Mouse (Mus musculus) forebrain, embryonic 14.5 days (tissue): ENCODE measurements at regions not wholly inside any gene's neighbourhood (a gene's known extent, or its start where the extent isn't known, plus 50 kb on each side); places are given as distances from the start of the nearest gene placed in this dataset.
A peak's percentile ranks its signal among the peaks of the same experiment; 100 is the strongest.

Experiments
- ATAC-seq: fragments of 200-750 bp; cut with Nextera tagmentation; 2 replicates; pipeline ENCODE4 v1.8.0; 2017; ENCODE audit warnings: mild to moderate bottlenecking, moderate library complexity
- DNase-seq: peaks from one replicate; pipeline ENCODE4 v3.0.0-alpha.2; 2015; ENCODE audit warnings: low spot score
- H3K27ac ChIP-seq: fragments of 300-500 bp; sonication (generic); 2 replicates; pipeline ENCODE4 v1.5.1; 2014; ENCODE audit warnings: low read depth, mild to moderate bottlenecking, control low read depth, low read length, moderate library complexity
- H3K27me3 ChIP-seq: fragments of 300-500 bp; sonication (generic); replicated peaks from 2 replicates; pipeline ENCODE4 v1.6.1; 2014; ENCODE audit warnings: low read length, control low read depth, mixed read lengths; ENCODE audit not compliant: control insufficient read depth, insufficient read depth
- H3K36me3 ChIP-seq: fragments of 300-500 bp; sonication (generic); 2 replicates; pipeline ENCODE4 v1.6.1; 2014; ENCODE audit warnings: low read length, control low read depth; ENCODE audit not compliant: control insufficient read depth, insufficient read depth
- H3K4me1 ChIP-seq: fragments of 300-500 bp; sonication (generic); 2 replicates; pipeline ENCODE4 v1.6.1; 2014; ENCODE audit warnings: antibody characterized with exemption, low read length, control low read depth; ENCODE audit not compliant: control insufficient read depth, insufficient read depth
- H3K4me2 ChIP-seq: fragments of 300-500 bp; sonication (generic); 2 replicates; pipeline ENCODE4 v1.6.1; 2014; ENCODE audit warnings: mild to moderate bottlenecking, control low read depth, low read length
- H3K4me3 ChIP-seq: fragments of 300-500 bp; sonication (generic); 2 replicates; pipeline ENCODE4 v1.5.1; 2014; ENCODE audit warnings: low read depth, low read length, control low read depth
- H3K9ac ChIP-seq: fragments of 300-500 bp; sonication (generic); 2 replicates; pipeline ENCODE4 v1.6.1; 2014; ENCODE audit warnings: mild to moderate bottlenecking, low read length, control low read depth, moderate library complexity
- H3K9me3 ChIP-seq: fragments of 300-500 bp; sonication (generic); replicated peaks from 2 replicates; pipeline ENCODE4 v1.6.1; 2016; ENCODE audit warnings: low read length, control low read depth, mixed read lengths; ENCODE audit not compliant: control insufficient read depth
- WGBS: fragments of 180-500 bp; shearing (Covaris S2); extraction: QIAGEN DNeasy Blood & Tissue Kit; methylation state at CpG from one replicate; pipeline ENCODE4 v1.1.7; 2014; 5-methylcytosine and 5-hydroxymethylcytosine counted together

DNA sequence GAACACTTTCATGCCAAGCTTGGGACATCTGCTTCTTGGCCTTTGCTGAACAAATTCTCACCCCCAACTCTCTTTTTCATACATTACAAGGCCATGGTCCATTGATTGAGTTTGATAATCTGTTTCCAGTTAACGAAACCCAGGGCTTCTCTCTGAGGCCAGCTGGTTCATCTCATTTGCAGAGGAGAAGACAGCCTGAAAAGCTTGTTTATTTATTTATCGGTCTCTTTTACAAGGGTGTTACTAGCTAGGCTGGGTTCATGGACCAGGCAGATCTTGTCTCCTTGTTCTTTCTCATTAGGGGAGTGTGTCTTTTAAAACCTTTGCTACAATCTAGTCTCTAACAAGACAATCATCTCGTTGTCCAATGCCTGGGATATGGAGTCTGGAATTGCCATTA lies 329.9 kb upstream of the Dynlrb2 start:
- H3K27ac ChIP-seq = no peak overlapping the region
- no peak overlapping the region for H3K9ac ChIP-seq
- H3K27me3 ChIP-seq = no peaks in the 10 kb centered on the region
- H3K4me3 ChIP-seq = no peak overlapping the region
- 56% methylated on average over 3 of the region's 3 CpGs for WGBS
- H3K36me3 ChIP-seq = no peaks in the 10 kb centered on the region
- H3K9me3 ChIP-seq = no peaks in the 10 kb centered on the region
- ATAC-seq (no peak), DNase-seq (no peak)
- no peaks in the 10 kb centered on the region for H3K4me1 ChIP-seq
- no peak overlapping the region for H3K4me2 ChIP-seq

DNA sequence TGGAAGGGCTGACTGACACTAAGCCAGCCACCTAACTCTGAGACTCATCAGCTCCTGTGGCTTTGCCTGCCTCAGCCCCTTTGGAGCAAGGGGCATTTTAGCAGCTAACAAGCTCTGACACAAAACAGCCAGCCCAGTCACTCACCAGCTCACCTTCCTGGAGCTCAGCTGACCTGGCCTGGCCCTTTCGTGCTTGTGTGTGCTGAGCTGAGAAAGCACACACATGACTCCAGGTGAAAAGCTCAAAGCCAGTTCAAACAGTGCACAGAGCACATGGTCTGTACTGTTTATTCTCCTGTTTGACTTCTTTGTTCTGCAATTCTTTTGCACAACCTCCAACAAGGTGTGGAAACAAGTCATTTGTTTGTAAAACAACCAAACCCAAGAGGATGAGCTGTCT lies 330.8 kb upstream of the Dynlrb2 start:
- Histone ChIP-seq H3K4me3 (no peak overlapping the region), H3K4me1 (no peaks in the 10 kb centered on the region), H3K36me3 (no peaks in the 10 kb centered on the region), H3K4me2 (no peak overlapping the region), H3K27me3 (no peaks in the 10 kb centered on the region), H3K27ac (no peak overlapping the region), H3K9ac (no peak overlapping the region), H3K9me3 (no peaks in the 10 kb centered on the region)
- WGBS = 70% methylated on average over 1 of the region's 1 CpGs
- DNase-seq (no peak), ATAC-seq (no peak)

DNA sequence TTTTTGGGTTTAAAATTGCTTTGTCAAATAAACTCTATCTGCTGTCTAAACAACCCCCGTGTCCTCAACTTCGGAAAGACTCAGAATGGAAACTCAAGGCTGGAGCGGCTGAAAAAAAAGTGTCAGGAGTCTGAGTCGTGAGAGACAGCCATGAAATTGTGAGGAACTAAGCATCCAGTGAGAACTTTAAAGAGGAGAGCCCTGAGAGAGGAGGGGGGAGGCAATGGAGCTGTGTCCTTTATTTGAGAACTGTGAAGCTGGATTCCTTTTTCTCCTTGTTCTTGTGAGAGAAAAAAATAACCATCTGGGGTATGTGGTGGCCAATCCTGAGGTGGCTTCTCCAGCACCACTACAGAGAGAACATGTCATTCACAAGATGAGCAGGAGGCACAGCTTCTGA lies 336.9 kb upstream of the Dynlrb2 start:
- Histone ChIP-seq H3K36me3 (no peaks in the 10 kb centered on the region), H3K27ac (no peak overlapping the region), H3K9me3 (no peaks in the 10 kb centered on the region), H3K27me3 (no peaks in the 10 kb centered on the region), H3K4me3 (no peak overlapping the region), H3K4me1 (no peaks in the 10 kb centered on the region), H3K9ac (no peak overlapping the region), H3K4me2 (no peak overlapping the region)
- DNase-seq (no peak), ATAC-seq (no peak)
- WGBS = 75% methylated on average over 4 of the region's 4 CpGs

DNA sequence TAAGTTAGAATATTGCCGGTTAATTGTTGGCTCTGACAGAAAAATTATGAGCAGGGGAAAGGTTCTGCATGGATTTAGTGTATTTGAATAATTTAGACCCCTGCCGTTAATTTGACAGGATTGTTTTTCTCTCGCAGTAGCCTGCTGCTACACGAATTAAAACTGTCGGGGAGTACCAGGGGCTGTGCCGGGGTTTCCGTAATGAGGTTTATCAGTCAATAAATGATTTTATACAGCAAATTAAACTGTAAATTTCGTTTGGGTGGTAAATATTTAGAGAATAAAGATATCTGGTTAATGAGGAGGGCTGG lies 339.8 kb upstream of the Dynlrb2 start:
- DNase-seq = peak; percentile 38
- H3K27ac ChIP-seq = no peak overlapping the region
- H3K4me3 ChIP-seq = no peak overlapping the region

DNA sequence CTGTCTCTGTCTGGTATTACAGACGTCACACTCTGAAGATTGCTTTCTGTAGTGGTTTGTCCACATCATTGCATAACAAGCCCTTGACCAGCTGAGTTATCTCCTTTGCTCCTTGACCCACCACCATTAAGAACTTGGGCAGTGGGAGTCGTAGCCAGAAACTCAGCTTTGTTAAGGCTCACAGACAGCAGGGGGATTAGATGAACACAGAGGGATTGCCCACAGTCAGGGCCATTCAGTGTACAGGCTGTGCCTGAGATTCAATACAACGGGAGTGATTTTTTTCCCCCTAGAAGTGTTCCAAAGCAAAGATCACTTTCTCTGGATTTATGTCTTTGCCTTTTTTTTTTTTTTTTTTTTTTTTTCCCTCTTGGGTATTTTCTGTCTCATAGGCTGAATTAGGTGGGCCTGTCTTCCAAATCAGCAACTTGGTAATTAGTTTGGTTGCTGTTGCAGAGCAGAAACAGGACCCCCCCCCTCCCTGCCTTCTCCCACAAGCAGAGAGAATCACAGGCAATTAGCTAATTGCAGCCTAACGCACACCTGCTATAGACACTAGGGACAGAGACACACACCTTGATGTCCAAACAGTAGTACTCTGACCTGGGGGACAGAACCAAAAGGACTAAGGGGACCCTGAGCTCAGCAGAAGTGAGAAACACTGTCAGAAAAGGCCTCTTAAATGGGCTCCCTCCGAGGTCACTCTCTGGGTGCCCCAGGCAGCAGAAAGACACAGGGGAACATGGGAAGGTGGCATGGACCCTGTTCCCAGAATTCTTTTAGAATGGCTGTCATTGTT lies 340.4 kb upstream of the Dynlrb2 start:
- Histone ChIP-seq H3K27ac (no peak overlapping the region), H3K4me1 (peaks cover 4% of the 10 kb centered on the region; the same call in 1 of the 2 replicates), H3K9ac (no peak overlapping the region), H3K9me3 (no peaks in the 10 kb centered on the region), H3K4me2 (peak overlapping the region; percentile 8; the same call in 1 of the 2 replicates), H3K27me3 (no peaks in the 10 kb centered on the region), H3K4me3 (no peak overlapping the region), H3K36me3 (no peaks in the 10 kb centered on the region)
- no peak for ATAC-seq
- DNase-seq = peak; percentile 25
- 13% methylated on average over 5 of the region's 5 CpGs for WGBS

More for the DNA sequence above, 339.8 kb upstream of the Dynlrb2 start:
- Histone ChIP-seq H3K4me2 (peak overlapping the region; percentile 8; the same call in 1 of the 2 replicates), H3K36me3 (no peaks in the 10 kb centered on the region), H3K9me3 (no peaks in the 10 kb centered on the region), H3K4me1 (peaks cover 4% of the 10 kb centered on the region; the same call in 1 of the 2 replicates), H3K9ac (no peak overlapping the region), H3K27me3 (no peaks in the 10 kb centered on the region)
- ATAC-seq = no peak
- 6% methylated on average over 8 of the region's 8 CpGs for WGBS

DNA sequence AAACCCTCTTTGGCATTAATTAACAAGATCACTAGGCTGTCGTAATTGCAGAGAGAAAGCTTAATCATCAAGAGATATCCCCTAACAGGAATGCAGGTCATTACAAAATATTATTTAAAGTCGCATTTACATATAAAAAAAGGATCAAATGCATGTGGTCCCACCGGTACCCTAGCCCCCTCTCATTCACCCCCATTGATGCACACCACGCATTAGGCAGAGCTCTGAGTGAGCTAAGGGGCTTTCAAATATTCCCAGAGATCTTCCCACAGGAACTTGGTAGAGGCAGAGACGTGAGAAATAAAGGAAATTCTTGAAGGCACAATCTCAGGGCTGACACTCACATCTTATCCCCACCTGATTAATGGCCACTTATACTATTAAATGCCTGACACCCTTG lies 343.8 kb upstream of the Dynlrb2 start:
- peak; percentile 28 for DNase-seq
- H3K9me3 ChIP-seq = no peaks in the 10 kb centered on the region
- H3K4me3 ChIP-seq = no peak overlapping the region
- no peak overlapping the region for H3K4me2 ChIP-seq
- H3K36me3 ChIP-seq = no peaks in the 10 kb centered on the region
- H3K4me1 ChIP-seq = peaks cover 4% of the 10 kb centered on the region; the same call in 1 of the 2 replicates
- WGBS = 19% methylated on average over 5 of the region's 5 CpGs
- H3K27ac ChIP-seq = no peak overlapping the region
- no peak for ATAC-seq
- H3K27me3 ChIP-seq = no peaks in the 10 kb centered on the region
- no peak overlapping the region for H3K9ac ChIP-seq

DNA sequence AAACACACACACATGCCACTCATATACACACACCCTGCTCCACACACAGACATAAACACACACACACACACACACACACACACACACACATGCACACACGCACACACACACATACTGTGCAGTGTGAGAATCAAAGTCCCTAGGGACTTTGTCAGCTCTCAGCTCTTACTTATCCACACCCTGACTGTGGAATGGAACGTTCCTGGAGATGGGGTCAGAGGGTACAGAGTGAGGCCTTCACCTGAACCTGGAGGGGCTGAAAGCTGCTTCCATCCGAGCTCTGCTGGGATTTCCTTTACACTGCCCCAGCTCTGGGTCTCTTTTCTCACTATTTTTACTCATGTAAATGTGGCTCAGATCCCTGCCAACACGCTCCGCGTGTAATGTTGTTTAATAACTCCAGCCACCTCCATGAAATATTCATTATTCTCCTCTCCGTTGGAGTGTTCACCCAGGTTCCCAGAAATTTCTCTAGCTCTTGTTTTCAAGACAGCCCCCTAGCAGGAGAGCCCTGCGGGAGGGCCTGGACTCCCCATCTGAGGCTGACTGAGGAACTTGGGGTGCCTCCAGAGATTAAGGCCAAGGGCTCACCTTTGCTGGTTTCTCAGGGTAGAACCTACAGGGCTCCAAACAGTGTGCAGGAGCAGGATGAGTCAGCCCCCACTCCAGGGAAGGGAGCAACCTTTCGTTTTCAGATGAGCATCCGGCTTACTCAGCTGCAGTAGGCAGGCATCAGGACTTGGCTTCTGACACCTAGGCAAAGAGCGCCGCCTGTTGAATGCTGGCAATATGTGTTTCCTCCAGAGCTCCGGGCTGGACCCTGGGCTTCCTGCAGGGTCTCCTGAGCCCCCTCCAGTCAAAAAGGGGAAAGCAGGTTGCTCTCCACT lies 360.8 kb upstream of the Dynlrb2 start:
- no peak overlapping the region; the same call in 1 of the 2 replicates for H3K9ac ChIP-seq
- WGBS = 38% methylated on average over 13 of the region's 13 CpGs
- no peak overlapping the region for H3K4me2 ChIP-seq
- H3K4me3 ChIP-seq = no peak overlapping the region
- no peaks in the 10 kb centered on the region for H3K27me3 ChIP-seq
- H3K9me3 ChIP-seq = no peaks in the 10 kb centered on the region
- H3K36me3 ChIP-seq = no peaks in the 10 kb centered on the region
- ATAC-seq (peak; percentile 44; the same call in 1 of the 2 replicates), DNase-seq (peak; percentile 69)
- no peak overlapping the region for H3K27ac ChIP-seq
- no peaks in the 10 kb centered on the region; the same call in 1 of the 2 replicates for H3K4me1 ChIP-seq

DNA sequence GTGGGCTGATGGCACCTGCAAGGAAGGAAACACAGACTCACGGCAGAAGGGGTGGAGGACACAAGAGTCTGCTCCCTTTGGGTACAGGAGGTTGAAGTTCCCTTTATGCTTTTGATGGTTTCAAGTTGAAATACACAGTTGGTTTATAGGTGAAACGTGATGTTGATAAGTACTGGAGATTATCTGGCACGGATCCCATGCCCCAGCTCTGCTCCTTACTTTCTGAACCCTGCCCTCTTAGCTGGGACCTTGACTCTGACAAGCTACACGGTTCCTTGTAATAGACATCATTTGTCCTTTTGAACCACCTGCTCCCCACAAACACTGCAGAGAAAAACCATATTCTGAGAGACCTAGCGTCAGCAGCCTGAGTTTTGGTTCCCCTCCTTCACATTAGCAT lies 363.4 kb upstream of the Dynlrb2 start:
- no peak overlapping the region for H3K27ac ChIP-seq
- no peaks in the 10 kb centered on the region for H3K36me3 ChIP-seq
- H3K4me2 ChIP-seq = no peak overlapping the region
- no peak overlapping the region for H3K9ac ChIP-seq
- no peaks in the 10 kb centered on the region for H3K9me3 ChIP-seq
- no peak for DNase-seq
- no peak for ATAC-seq
- no peak overlapping the region for H3K4me3 ChIP-seq
- WGBS = 87% methylated on average over 5 of the region's 5 CpGs
- no peaks in the 10 kb centered on the region; the same call in 1 of the 2 replicates for H3K4me1 ChIP-seq
- H3K27me3 ChIP-seq = no peaks in the 10 kb centered on the region

DNA sequence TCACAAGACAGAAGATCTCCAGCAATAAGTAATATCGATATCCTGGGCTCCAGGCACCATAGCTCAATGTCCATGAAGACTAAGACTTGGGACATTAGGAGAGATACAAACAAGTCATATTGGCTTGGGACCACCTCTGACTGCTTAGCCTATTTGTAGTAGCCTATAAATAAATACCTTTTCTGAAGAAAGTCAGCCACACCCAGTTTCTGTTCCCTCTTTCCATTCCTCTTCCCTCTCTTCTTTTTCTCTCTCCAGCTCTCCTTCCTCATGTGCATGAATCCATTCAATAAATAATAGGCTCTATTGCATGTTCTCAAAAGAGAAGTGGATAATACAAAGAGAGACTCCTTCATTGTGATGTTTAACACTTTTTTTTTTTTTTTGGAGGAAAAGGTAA lies 364.8 kb upstream of the Dynlrb2 start:
- 100% methylated on average over 1 of the region's 1 CpGs for WGBS
- H3K36me3 ChIP-seq = no peaks in the 10 kb centered on the region
- DNase-seq (no peak), ATAC-seq (no peak)
- H3K4me1 ChIP-seq = no peaks in the 10 kb centered on the region; the same call in 1 of the 2 replicates
- no peak overlapping the region for H3K27ac ChIP-seq
- no peak overlapping the region for H3K4me2 ChIP-seq
- H3K4me3 ChIP-seq = no peak overlapping the region
- no peaks in the 10 kb centered on the region for H3K9me3 ChIP-seq
- H3K9ac ChIP-seq = no peak overlapping the region
- H3K27me3 ChIP-seq = no peaks in the 10 kb centered on the region
